Mouse (Mus musculus): ENCODE results near the gene Gzmb. TPM values are rescaled to one million over a fixed set of nuclear protein-coding genes. Genes with fewer than 3 reads are reported as not detected.
"Not testable (repeated sequence)": the region's sequence is repeated elsewhere in the genome, so short reads cannot be mapped to it uniquely, and the experiment has no call there.

Gzmb gene
- polyA plus RNA-seq, 1 experiment from 2014 or later = 1.6 TPM

GRCm38 (mm10) chr14:56283816-56284215 is 21.8 kb upstream of the Gzmb start:
- no peaks in the 10 kb centered on the region for H3K27me3 ChIP-seq
- no peak for ATAC-seq (ENCODE audit: borderline replicate concordance, extremely low read depth, low FRiP score, low TSS enrichment)
- H3K9me3 ChIP-seq = no peaks in the 10 kb centered on the region
- no peak overlapping the region for H3K4me3 ChIP-seq
- no peaks in the 10 kb centered on the region for H3K36me3 ChIP-seq
- no peaks in the 10 kb centered on the region for H3K4me1 ChIP-seq
- H3K27ac ChIP-seq = no peak overlapping the region
- WGBS = 76% methylated on average over 1 of the region's 1 CpGs
- H3K4me2 ChIP-seq = no peak overlapping the region
- no peak overlapping the region for H3K9ac ChIP-seq

DNA sequence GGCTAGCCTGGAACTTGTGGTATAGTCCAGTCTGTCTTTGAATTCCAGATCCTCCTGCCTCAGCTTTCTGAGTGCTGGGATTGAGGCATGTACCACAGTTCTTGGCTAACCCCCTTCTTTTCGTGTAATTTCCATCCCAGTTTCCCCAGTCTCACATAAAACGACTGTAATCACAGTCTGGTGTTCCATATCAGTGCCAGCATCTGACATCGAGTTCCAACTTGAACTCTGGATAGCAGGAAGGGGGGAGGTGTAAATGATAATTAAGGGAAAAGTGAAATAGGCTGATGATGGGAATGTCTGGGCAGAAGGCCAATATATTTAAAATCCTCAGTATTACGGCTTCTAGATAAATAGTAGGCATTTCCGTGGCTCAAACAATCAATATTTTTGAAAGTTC is 19.0 kb upstream of the Gzmb start:
- no peak for ATAC-seq (ENCODE audit: borderline replicate concordance, extremely low read depth, low FRiP score, low TSS enrichment)
- Histone ChIP-seq H3K36me3 (no peaks in the 10 kb centered on the region), H3K27me3 (no peaks in the 10 kb centered on the region), H3K4me1 (no peaks in the 10 kb centered on the region), H3K9me3 (no peaks in the 10 kb centered on the region), H3K4me3 (no peak overlapping the region), H3K27ac (no peak overlapping the region), H3K9ac (no peak overlapping the region), H3K4me2 (no peak overlapping the region)
- WGBS = 29% methylated on average over 5 of the region's 5 CpGs

- not testable (repeated sequence) for H3K4me1 ChIP-seq; ATAC-seq (ENCODE audit: borderline replicate concordance, extremely low read depth, low FRiP score, low TSS enrichment); H3K4me2 ChIP-seq; H3K4me3 ChIP-seq; H3K9me3 ChIP-seq; H3K27ac ChIP-seq; H3K9ac ChIP-seq; H3K36me3 ChIP-seq; H3K27me3 ChIP-seq
- 37% methylated on average over 7 of the region's 7 CpGs for WGBS
Measured at GRCm38 (mm10) chr14:56278691-56279090, 16.6 kb upstream of the Gzmb start.

DNA sequence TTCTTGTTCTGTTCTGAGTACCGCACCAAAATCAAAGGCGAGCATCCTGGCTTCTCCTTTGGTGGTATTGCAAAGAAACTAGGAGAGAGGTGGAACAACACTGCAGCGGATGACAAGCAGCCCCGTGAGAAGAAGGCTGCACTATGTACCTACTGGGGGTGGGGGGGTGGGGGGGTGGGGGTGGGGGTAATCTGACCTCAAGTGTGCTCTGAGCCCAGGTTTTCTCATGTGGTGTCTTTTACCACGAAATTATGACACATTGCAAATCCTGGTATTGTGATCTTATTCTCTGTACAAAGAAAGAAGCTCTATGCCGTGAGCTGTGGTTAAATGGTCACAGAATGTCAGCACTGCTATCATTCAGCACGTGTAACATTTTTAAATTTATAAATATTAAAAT is 14.0 kb upstream of the Gzmb start:
- H3K27me3 ChIP-seq; ATAC-seq (ENCODE audit: borderline replicate concordance, extremely low read depth, low FRiP score, low TSS enrichment); H3K27ac ChIP-seq; H3K9ac ChIP-seq; H3K36me3 ChIP-seq; H3K4me2 ChIP-seq; H3K9me3 ChIP-seq; H3K4me1 ChIP-seq; H3K4me3 ChIP-seq: not testable (repeated sequence)
- 64% methylated on average over 7 of the region's 7 CpGs for WGBS

GRCm38 (mm10) chr14:56266109-56266508 is 4.0 kb upstream of the Gzmb start:
- H3K9ac ChIP-seq = no peak overlapping the region
- no peak overlapping the region for H3K4me2 ChIP-seq
- no peak overlapping the region for H3K4me3 ChIP-seq
- H3K36me3 ChIP-seq = no peaks in the 10 kb centered on the region
- H3K27me3 ChIP-seq = no peaks in the 10 kb centered on the region
- no peak for ATAC-seq (ENCODE audit: borderline replicate concordance, extremely low read depth, low FRiP score, low TSS enrichment)
- H3K4me1 ChIP-seq = no peaks in the 10 kb centered on the region
- 92% methylated on average over 1 of the region's 1 CpGs for WGBS
- H3K9me3 ChIP-seq = no peaks in the 10 kb centered on the region
- no peak overlapping the region for H3K27ac ChIP-seq

- Histone ChIP-seq H3K27me3 (no peaks in the 10 kb centered on the region), H3K4me2 (no peak overlapping the region), H3K4me1 (no peaks in the 10 kb centered on the region), H3K9ac (no peak overlapping the region), H3K36me3 (no peaks in the 10 kb centered on the region), H3K4me3 (no peak overlapping the region), H3K9me3 (no peaks in the 10 kb centered on the region), H3K27ac (no peak overlapping the region)
- no peak for ATAC-seq (ENCODE audit: borderline replicate concordance, extremely low read depth, low FRiP score, low TSS enrichment)
Measured at GRCm38 (mm10) chr14:56240409-56240808, 21.7 kb downstream of the Gzmb start.

- Histone ChIP-seq H3K9me3 (no peaks in the 10 kb centered on the region), H3K27me3 (no peaks in the 10 kb centered on the region), H3K9ac (no peak within 1 kb of the TSS), H3K36me3 (no peaks in the 10 kb centered on the region), H3K4me3 (no peak within 1 kb of the TSS), H3K4me1 (no peaks in the 10 kb centered on the region), H3K27ac (no peak within 1 kb of the TSS), H3K4me2 (no peak within 1 kb of the TSS)
- no peak for ATAC-seq (ENCODE audit: borderline replicate concordance, extremely low read depth, low FRiP score, low TSS enrichment)
- WGBS = 79% methylated on average over 2 of the region's 2 CpGs
Measured at GRCm38 (mm10) chr14:56234556-56234955, 27.5 kb downstream of the Gzmb start, which contains the start of gene Gzmc. Gene Gzmc, minus strand, starts transcription at chr14:56234656.

GRCm38 (mm10) chr14:56211317-56211716 is 50.7 kb downstream of the Gzmb start, which contains the start of gene Gzmf:
Gene Gzmf, minus strand, starts transcription at chr14:56211417.
- ATAC-seq (ENCODE audit: borderline replicate concordance, extremely low read depth, low FRiP score, low TSS enrichment) = no peak
- no peaks in the 10 kb centered on the region for H3K27me3 ChIP-seq
- 85% methylated on average over 4 of the region's 4 CpGs for WGBS

More at GRCm38 (mm10) chr14:56211317-56211716, 50.7 kb downstream of the Gzmb start, which contains the start of gene Gzmf:
- Histone ChIP-seq H3K27ac (no peak within 1 kb of the TSS), H3K4me3 (no peak within 1 kb of the TSS), H3K36me3 (no peaks in the 10 kb centered on the region), H3K9ac (no peak within 1 kb of the TSS), H3K9me3 (no peaks in the 10 kb centered on the region), H3K4me1 (no peaks in the 10 kb centered on the region), H3K4me2 (no peak within 1 kb of the TSS)

Other genes with a start within 250 kb of the Gzmb start
- not detected in 2 replicates for gene Mcpt1, start 244.3 kb downstream of the Gzmb start, polyA plus RNA-seq (2015; fragmentation: Nextera tagmentation; extraction: Ambion mirVana)
- not detected in 2 replicates for gene Mcpt9, start 231.8 kb downstream of the Gzmb start, polyA plus RNA-seq (2015; fragmentation: Nextera tagmentation; extraction: Ambion mirVana)
- gene Mcpt2, start 220.2 kb downstream of the Gzmb start, polyA plus RNA-seq (2015; fragmentation: Nextera tagmentation; extraction: Ambion mirVana) = not detected in 2 replicates
- gene Mcpt4, start 199.9 kb downstream of the Gzmb start, polyA plus RNA-seq (2015; fragmentation: Nextera tagmentation; extraction: Ambion mirVana) = 0.14 and 0.40 TPM in 2 replicates
- gene Mcpt8, start 177.0 kb downstream of the Gzmb start, polyA plus RNA-seq (2015; fragmentation: Nextera tagmentation; extraction: Ambion mirVana) = 1.1 and 1.6 TPM in 2 replicates
- gene Ctsg, start 159.7 kb downstream of the Gzmb start, polyA plus RNA-seq (2015; fragmentation: Nextera tagmentation; extraction: Ambion mirVana) = not detected in 2 replicates
- gene Gzme, start 141.6 kb downstream of the Gzmb start, polyA plus RNA-seq (2015; fragmentation: Nextera tagmentation; extraction: Ambion mirVana) = not detected in 2 replicates
- not detected in 2 replicates for gene Gzmd, start 129.7 kb downstream of the Gzmb start, polyA plus RNA-seq (2015; fragmentation: Nextera tagmentation; extraction: Ambion mirVana)
- not detected in 2 replicates for gene Gzmg, start 102.7 kb downstream of the Gzmb start, polyA plus RNA-seq (2015; fragmentation: Nextera tagmentation; extraction: Ambion mirVana)
- not detected in 2 replicates for gene Gzmn, start 87.7 kb downstream of the Gzmb start, polyA plus RNA-seq (2015; fragmentation: Nextera tagmentation; extraction: Ambion mirVana)
- not detected in 2 replicates for gene Gzmf, start 50.8 kb downstream of the Gzmb start, polyA plus RNA-seq (2015; fragmentation: Nextera tagmentation; extraction: Ambion mirVana)
- gene Gzmc, start 27.6 kb downstream of the Gzmb start, polyA plus RNA-seq (2015; fragmentation: Nextera tagmentation; extraction: Ambion mirVana) = not detected in 2 replicates
- gene Atp12a, start 102.8 kb upstream of the Gzmb start, polyA plus RNA-seq (2015; fragmentation: Nextera tagmentation; extraction: Ambion mirVana) = 1.5 and 1.9 TPM in 2 replicates
- 1.1 and 1.9 TPM in 2 replicates for gene Rnf17, start 140.3 kb upstream of the Gzmb start, polyA plus RNA-seq (2015; fragmentation: Nextera tagmentation; extraction: Ambion mirVana)

Data from lung, embryonic 15.5 days (tissue).